Mouse (Mus musculus): ENCODE data around the gene Foxp4. TPM values are rescaled to one million over a fixed set of nuclear protein-coding genes. Genes with fewer than 3 reads are reported as not detected.

Gene Foxp4
- polyA plus RNA-seq, 2 experiments, result 3.5 to 9.4 TPM

GRCm38 (mm10) chr17:47889727-47890126 lies 34.7 kb downstream of the Foxp4 start:
- Histone ChIP-seq H3K4me3 (ENCODE audit: insufficient read depth in 1 of 2, low read depth in 2 of 2, low read length in 2 of 2) (no peak overlapping the region), H3K4me2 (ENCODE audit: low read depth) (no peak overlapping the region), H3K9me3 (ENCODE audit: control insufficient read depth, low read length) (no peaks in the 10 kb centered on the region), H3K36me3 (replicated peaks; ENCODE audit: control insufficient read depth, insufficient read depth, low read depth) (no peaks in the 10 kb centered on the region), H3K27ac (no peak overlapping the region), H3K4me1 (replicated peaks; ENCODE audit: control insufficient read depth in 2 of 2, insufficient read depth in 2 of 2, low read length in 1 of 2) (peaks cover 4 to 11% of the 10 kb centered on the region in 2 experiments; a peak in 2 of 4 replicates), H3K27me3 (ENCODE audit: control insufficient read depth, insufficient read depth, low read length) (no peaks in the 10 kb centered on the region), H3K9ac (replicated peaks) (no peak overlapping the region)
- ATAC-seq (ENCODE audit: insufficient read depth) (peak; percentile 20; the same call in 1 of the 2 replicates), DNase-seq (ENCODE audit: low read depth in 3 of 3, low spot score in 3 of 3) (no peak)
- WGBS (ENCODE audit: insufficient replicate concordance), result 59% methylated on average over 7 of the region's 7 CpGs
- TF ChIP-seq EP300 (IDR thresholded peaks at IDR 0.05; ENCODE audit: low read depth), result no peak
- no peak for TF ChIP-seq CTCF (IDR thresholded peaks at IDR 0.05; ENCODE audit: low read depth)

GRCm38 (mm10) chr17:47889267-47889666 lies 35.2 kb downstream of the Foxp4 start:
- 76% methylated on average over 19 of the region's 19 CpGs for WGBS (ENCODE audit: insufficient replicate concordance)
- Histone ChIP-seq H3K27me3 (ENCODE audit: control insufficient read depth, insufficient read depth, low read length) (no peaks in the 10 kb centered on the region), H3K4me2 (ENCODE audit: low read depth) (no peak overlapping the region), H3K9me3 (ENCODE audit: control insufficient read depth, low read length) (no peaks in the 10 kb centered on the region), H3K4me1 (replicated peaks; ENCODE audit: control insufficient read depth in 2 of 2, insufficient read depth in 2 of 2, low read length in 1 of 2) (peaks cover 4 to 11% of the 10 kb centered on the region in 2 experiments; a peak in 2 of 4 replicates), H3K4me3 (ENCODE audit: insufficient read depth in 1 of 2, low read depth in 2 of 2, low read length in 2 of 2) (no peak overlapping the region), H3K36me3 (replicated peaks; ENCODE audit: control insufficient read depth, insufficient read depth, low read depth) (no peaks in the 10 kb centered on the region), H3K27ac (no peak overlapping the region), H3K9ac (replicated peaks) (no peak overlapping the region)
- no peak for TF ChIP-seq CTCF (IDR thresholded peaks at IDR 0.05; ENCODE audit: low read depth)
- no peak for TF ChIP-seq EP300 (IDR thresholded peaks at IDR 0.05; ENCODE audit: low read depth)
- no peak for DNase-seq (ENCODE audit: low read depth in 3 of 3, low spot score in 3 of 3)
- no peak for ATAC-seq (ENCODE audit: insufficient read depth)

- Histone ChIP-seq H3K36me3 (replicated peaks; ENCODE audit: control insufficient read depth, insufficient read depth, low read depth) (no peaks in the 10 kb centered on the region), H3K9me3 (ENCODE audit: control insufficient read depth, low read length) (no peaks in the 10 kb centered on the region), H3K27me3 (ENCODE audit: control insufficient read depth, insufficient read depth, low read length) (no peaks in the 10 kb centered on the region), H3K4me3 (ENCODE audit: insufficient read depth in 1 of 2, low read depth in 2 of 2, low read length in 2 of 2) (no peak overlapping the region), H3K27ac (no peak overlapping the region), H3K4me1 (replicated peaks; ENCODE audit: control insufficient read depth in 2 of 2, insufficient read depth in 2 of 2, low read length in 1 of 2) (peaks cover 4 to 11% of the 10 kb centered on the region in 2 experiments; a peak in 2 of 4 replicates), H3K9ac (replicated peaks) (no peak overlapping the region), H3K4me2 (ENCODE audit: low read depth) (no peak overlapping the region)
- no peak for TF ChIP-seq CTCF (IDR thresholded peaks at IDR 0.05; ENCODE audit: low read depth)
- no peak for TF ChIP-seq EP300 (IDR thresholded peaks at IDR 0.05; ENCODE audit: low read depth)
- DNase-seq (ENCODE audit: low read depth in 3 of 3, low spot score in 3 of 3) (no peak), ATAC-seq (ENCODE audit: insufficient read depth) (no peak)
- 64% methylated on average over 7 of the region's 7 CpGs for WGBS (ENCODE audit: insufficient replicate concordance)
Observed at GRCm38 (mm10) chr17:47888641-47889040, 35.8 kb downstream of the Foxp4 start.

GRCm38 (mm10) chr17:47888155-47888455 lies 36.3 kb downstream of the Foxp4 start:
- H3K27ac ChIP-seq, result no peak overlapping the region
- no peaks in the 10 kb centered on the region for H3K27me3 ChIP-seq (ENCODE audit: control insufficient read depth, insufficient read depth, low read length)
- TF ChIP-seq CTCF (IDR thresholded peaks at IDR 0.05; ENCODE audit: low read depth), result no peak
- no peak for TF ChIP-seq EP300 (IDR thresholded peaks at IDR 0.05; ENCODE audit: low read depth)
- no peak overlapping the region for H3K4me3 ChIP-seq (ENCODE audit: insufficient read depth in 1 of 2, low read depth in 2 of 2, low read length in 2 of 2)
- no peak overlapping the region; the same call in 1 of the 2 replicates for H3K4me2 ChIP-seq (ENCODE audit: low read depth)
- WGBS (ENCODE audit: insufficient replicate concordance), result 17% methylated on average over 6 of the region's 6 CpGs
- no peak overlapping the region for H3K9ac ChIP-seq (replicated peaks)
- H3K4me1 ChIP-seq (replicated peaks; ENCODE audit: control insufficient read depth in 2 of 2, insufficient read depth in 2 of 2, low read length in 1 of 2), result peaks cover 4 to 11% of the 10 kb centered on the region in 2 experiments; a peak in 2 of 4 replicates
- no peaks in the 10 kb centered on the region for H3K36me3 ChIP-seq (replicated peaks; ENCODE audit: control insufficient read depth, insufficient read depth, low read depth)
- ATAC-seq (ENCODE audit: insufficient read depth) (peak; percentile 24; the same call in 1 of the 2 replicates), DNase-seq (ENCODE audit: low read depth in 3 of 3, low spot score in 3 of 3) (no peak)
- no peaks in the 10 kb centered on the region for H3K9me3 ChIP-seq (ENCODE audit: control insufficient read depth, low read length)

GRCm38 (mm10) chr17:47887381-47888154 lies 36.9 kb downstream of the Foxp4 start:
- TF ChIP-seq EP300 (IDR thresholded peaks at IDR 0.05; ENCODE audit: low read depth), result no peak
- no peak for TF ChIP-seq CTCF (IDR thresholded peaks at IDR 0.05; ENCODE audit: low read depth)
- Histone ChIP-seq H3K9me3 (ENCODE audit: control insufficient read depth, low read length) (no peaks in the 10 kb centered on the region), H3K9ac (replicated peaks) (no peak overlapping the region), H3K4me2 (ENCODE audit: low read depth) (no peak overlapping the region; the same call in 1 of the 2 replicates), H3K27me3 (ENCODE audit: control insufficient read depth, insufficient read depth, low read length) (no peaks in the 10 kb centered on the region), H3K4me3 (ENCODE audit: insufficient read depth in 1 of 2, low read depth in 2 of 2, low read length in 2 of 2) (no peak overlapping the region), H3K4me1 (replicated peaks; ENCODE audit: control insufficient read depth in 2 of 2, insufficient read depth in 2 of 2, low read length in 1 of 2) (peaks cover 4 to 11% of the 10 kb centered on the region in 2 experiments; a peak in 2 of 4 replicates), H3K27ac (no peak overlapping the region), H3K36me3 (replicated peaks; ENCODE audit: control insufficient read depth, insufficient read depth, low read depth) (no peaks in the 10 kb centered on the region)
- WGBS (ENCODE audit: insufficient replicate concordance), result 14% methylated on average over 13 of the region's 13 CpGs
- DNase-seq (ENCODE audit: low read depth in 3 of 3, low spot score in 3 of 3) (no peak), ATAC-seq (ENCODE audit: insufficient read depth) (peak; percentile 45; the same call in 1 of the 2 replicates)

Measured in liver, embryonic 14.5 days (tissue).